Mouse (Mus musculus): ENCODE data around the gene Vps39. TPM values are rescaled to one million over a fixed set of nuclear protein-coding genes. Genes with fewer than 3 reads are reported as not detected.

Gene Vps39
- 38.9 and 41.8 TPM in 2 replicates for total RNA-seq (2012; rRNA removed)
- 16.0 and 33.7 TPM in 2 replicates for total RNA-seq (2014; rRNA removed)
- 21.3 and 30.6 TPM in 2 replicates for polyA plus RNA-seq (2012; ENCODE audit: insufficient read length, low read depth)

DNA sequence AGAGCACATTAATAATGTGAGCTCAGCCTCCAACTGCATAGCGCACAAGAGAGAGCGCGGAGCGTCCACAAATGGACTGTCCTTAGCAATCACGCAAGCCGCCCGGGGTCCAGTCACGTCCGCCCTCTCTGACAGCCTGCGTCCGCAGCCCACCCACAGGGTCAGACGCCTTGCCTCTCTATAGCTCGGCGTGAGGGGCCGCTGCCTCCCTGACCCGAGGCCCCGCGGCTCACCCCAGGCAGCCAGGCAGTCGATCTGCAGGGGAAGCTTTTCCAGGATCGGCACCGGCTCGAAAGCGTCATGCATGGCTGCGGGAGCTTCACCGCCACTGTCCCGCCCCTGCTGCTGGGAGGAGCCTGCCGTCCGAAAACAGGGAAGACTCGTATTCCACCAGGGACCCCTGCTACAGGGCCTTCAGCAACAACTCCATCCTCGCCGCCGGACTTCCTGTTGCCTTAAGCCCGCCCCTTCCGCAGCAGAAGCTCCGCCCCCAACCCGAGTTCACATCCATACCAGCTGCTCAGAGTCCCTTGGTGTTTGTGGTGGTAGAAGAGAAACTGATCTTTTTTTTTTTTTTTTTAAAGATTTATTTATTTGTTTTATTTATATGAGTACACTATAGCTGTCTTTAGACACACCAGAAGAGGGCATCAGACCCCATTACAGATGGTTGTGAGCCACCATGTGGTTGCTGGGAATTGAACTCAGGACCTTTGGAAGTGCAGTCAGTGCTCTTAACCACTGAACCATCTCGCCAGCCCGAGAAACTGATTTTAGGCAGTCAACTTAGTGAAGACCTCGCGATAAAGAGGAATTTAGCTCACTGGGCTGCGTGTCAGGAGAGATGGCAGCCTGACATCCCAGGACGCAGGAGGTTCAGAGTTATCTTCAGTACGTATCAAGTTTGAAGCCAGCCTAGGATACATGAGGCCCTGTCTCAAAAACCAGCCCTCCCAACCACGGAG is at the start of gene Vps39:
TSS of gene Vps39 (minus strand) at position 456 of the 965 bp plus-strand sequence.
- Histone ChIP-seq H3K9me3 (replicated peaks; ENCODE audit: low read length) (no peaks in the 10 kb centered on the region), H3K27me3 (replicated peaks) (no peaks in the 10 kb centered on the region), H3K4me2 (ENCODE audit: insufficient read depth, low read depth, poor library complexity, severe bottlenecking) (peak within 1 kb of the TSS; percentile 91), H3K79me2 (replicated peaks; ENCODE audit: control insufficient read depth, extremely low read depth, insufficient read depth, poor library complexity, severe bottlenecking) (peaks cover 20% of the 10 kb centered on the region), H3K27ac (ENCODE audit: insufficient read depth, low read depth) (no peak within 1 kb of the TSS), H3K4me1 (ENCODE audit: control insufficient read depth in 1 of 2, insufficient read depth in 2 of 2) (peaks cover 6 to 30% of the 10 kb centered on the region in 2 experiments), H3K9ac (ENCODE audit: insufficient read depth, low read depth) (peak within 1 kb of the TSS; percentile 64), H3K36me3 (replicated peaks in 1 of 2; ENCODE audit: control insufficient read depth in 1 of 2, insufficient read depth in 1 of 2, low read length in 1 of 2) (peaks cover 28 to 58% of the 10 kb centered on the region in 2 experiments), H3K4me3 (replicated peaks in 1 of 3; ENCODE audit: low read depth in 2 of 3, low read length in 2 of 3, poor library complexity in 1 of 3) (peak within 1 kb of the TSS; percentile 89 to 95 (median 90))
- TF ChIP-seq CTCF (conservative IDR thresholded peaks at IDR 0.05 in 1 of 2, IDR thresholded peaks at IDR 0.05 in 1 of 2; ENCODE audit: low read depth in 2 of 2, low read length in 2 of 2) = no peak
- peak; percentile 62 for TF ChIP-seq NELFE (IDR thresholded peaks at IDR 0.05; ENCODE audit: low read depth, low read length)
- TF ChIP-seq MEF2A (IDR thresholded peaks at IDR 0.05; ENCODE audit: borderline replicate concordance, low read depth, low read length) = no peak; the same call in 1 of the 2 replicates
- no peak; the same call in 1 of the 2 replicates for TF ChIP-seq POLR2AphosphoS2 (IDR thresholded peaks at IDR 0.05; ENCODE audit: low read depth, low read length)
- no peak for TF ChIP-seq RCOR1 (conservative IDR thresholded peaks at IDR 0.05; ENCODE audit: low read depth, low read length)
- 0 out of 2 replicates have a peak, but pooled peaks have one; percentile 8 for TF ChIP-seq ETS1 (conservative IDR thresholded peaks at IDR 0.05; ENCODE audit: low read depth, low read length)
- 0 out of 2 replicates have a peak, but pooled peaks have one; percentile 33 for TF ChIP-seq MYC (IDR thresholded peaks at IDR 0.05; ENCODE audit: low read depth, low read length)
- TF ChIP-seq HCFC1 (IDR thresholded peaks at IDR 0.05; ENCODE audit: low read depth, low read length) = peak; percentile 75
- TF ChIP-seq POLR2A (IDR thresholded peaks at IDR 0.05; ENCODE audit: low read depth, low read length) = peak; percentile 85
- peak; percentile 64 for TF ChIP-seq TCF12 (IDR thresholded peaks at IDR 0.05; ENCODE audit: low read depth, low read length)
- 0 out of 2 replicates have a peak, but pooled peaks have one; percentile 55 for TF ChIP-seq MXI1 (IDR thresholded peaks at IDR 0.05; ENCODE audit: low read depth, low read length)
- TF ChIP-seq IRF4 (IDR thresholded peaks at IDR 0.05; ENCODE audit: low read depth, low read length) = no peak
- no peak for TF ChIP-seq RAD21 (IDR thresholded peaks at IDR 0.05; ENCODE audit: low read depth, low read length)
- TF ChIP-seq SIN3A (IDR thresholded peaks at IDR 0.05; ENCODE audit: low read length) = peak; percentile 64; the same call in 1 of the 2 replicates
- no peak for TF ChIP-seq MAX (IDR thresholded peaks at IDR 0.05; ENCODE audit: low read length)
- TF ChIP-seq ZNF384 (IDR thresholded peaks at IDR 0.05; ENCODE audit: low read depth, low read length) = peak; percentile 71
- no peak for TF ChIP-seq ZC3H11A (IDR thresholded peaks at IDR 0.05; ENCODE audit: low read depth, low read length)
- peak; percentile 38; the same call in 1 of the 2 replicates for TF ChIP-seq ZMIZ1 (IDR thresholded peaks at IDR 0.05; ENCODE audit: low read depth, low read length)
- peak; percentile 92 for TF ChIP-seq ELF1 (IDR thresholded peaks at IDR 0.05; ENCODE audit: low read depth, low read length)
- TF ChIP-seq TBP (conservative IDR thresholded peaks at IDR 0.05; ENCODE audit: low read depth, low read length) = 0 out of 2 replicates have a peak, but pooled peaks have one; percentile 32
- dilution Hi-C loops (cut with MboI; ENCODE audit: extremely low pct_ligation_motif_present, extremely low pct_unique_long_range_greater_than_20kb, low sequenced_read_pairs) = no loop called here
- in situ Hi-C loops (cut with MboI; ENCODE audit: low pct_ligation_motif_present, low pct_unique_long_range_greater_than_20kb, low sequenced_read_pairs) = no loop called here
- DNase-seq (ENCODE audit: extremely low read depth) = peak; percentile 90

All from CH12.LX (cell line).